Mouse (Mus musculus): ENCODE measurements around the gene Cars. TPM values are rescaled to one million over a fixed set of nuclear protein-coding genes. Genes with fewer than 3 reads are reported as not detected.
"Not testable (repeated sequence)": the region's sequence is repeated elsewhere in the genome, so short reads cannot be mapped to it uniquely, and the experiment has no call there.

The Cars gene
- total RNA-seq (2021), result 10 to 100 TPM; 59.5 to 68.2 TPM
- long read RNA-seq, experiment 1, transcript Cars-202 (22 exons, 2,462 nt), result major isoform, 23 of 66 reads
- long read RNA-seq, experiment 1, transcript Cars-201 (23 exons, 3,222 nt), result minor isoform, 18 of 66 reads
- long read RNA-seq, experiment 1, partial matches to known transcripts, result 4 of 66 reads
- long read RNA-seq, experiment 1, other reads (novel, unspliced or antisense), result 21 of 66 reads
- long read RNA-seq, experiment 2, transcript Cars-202 (22 exons, 2,462 nt), result minor isoform, 11 of 46 reads
- long read RNA-seq, experiment 2, transcript Cars-201 (23 exons, 3,222 nt), result major isoform, 12 of 46 reads
- long read RNA-seq, experiment 2, partial matches to known transcripts, result 5 of 46 reads
- long read RNA-seq, experiment 2, other reads (novel, unspliced or antisense), result 18 of 46 reads

DNA sequence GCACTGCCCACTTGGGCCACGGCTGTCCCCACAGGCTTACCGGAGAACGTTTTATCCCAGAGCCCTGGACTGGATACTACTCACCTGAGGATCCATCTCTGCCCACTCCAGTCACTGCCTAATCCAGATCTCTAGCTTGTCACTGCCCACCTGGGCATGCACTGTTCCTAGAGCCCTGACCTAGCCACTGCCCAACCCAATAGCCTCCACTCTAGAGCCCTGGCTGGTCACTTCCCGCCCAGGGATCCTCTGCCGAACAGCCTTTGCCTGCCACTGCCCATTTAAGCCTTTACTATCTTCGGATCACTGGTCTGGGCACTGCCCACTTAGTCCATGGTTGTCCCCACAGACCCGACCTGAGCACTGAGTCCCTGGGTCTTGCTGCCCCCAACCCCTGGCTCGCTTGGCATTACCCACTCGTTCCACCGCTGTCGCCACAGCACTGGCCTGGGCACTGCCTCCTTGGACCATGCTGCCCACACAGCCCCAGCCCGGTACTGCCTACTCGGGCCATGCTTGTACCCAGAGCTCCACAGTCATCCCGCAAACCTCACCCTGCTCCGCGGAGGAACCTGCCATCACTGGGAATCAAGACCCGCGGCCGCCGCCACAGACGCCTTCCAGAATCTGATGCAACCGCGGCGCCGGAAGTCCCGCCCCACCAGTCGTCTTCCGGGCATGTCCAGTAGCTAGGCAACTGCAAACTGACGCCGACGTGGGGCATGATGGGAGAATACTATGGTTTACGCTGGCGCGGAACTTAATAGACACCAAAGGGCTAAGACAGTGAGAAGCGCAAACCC lies at the start of gene Cars:
Gene Cars, minus strand, starts transcription at position 663 of the 803 bp plus-strand sequence.
- DNase-seq (ENCODE audit: extremely low spot score in 1 of 2, low spot score in 2 of 2), result peak; percentile 88 to 91
- Histone ChIP-seq H3K27ac (peak within 1 kb of the TSS; percentile 77), H3K4me3 (peak within 1 kb of the TSS; percentile 99)
- no peak for TF ChIP-seq CTCF (IDR thresholded peaks at IDR 0.05)
- intact Hi-C loops (cut with DNase I), result loop anchor here (5.0 kb wide), 1 partner anchor 163 kb away; no protein-coding TSS in a partner anchor

DNA sequence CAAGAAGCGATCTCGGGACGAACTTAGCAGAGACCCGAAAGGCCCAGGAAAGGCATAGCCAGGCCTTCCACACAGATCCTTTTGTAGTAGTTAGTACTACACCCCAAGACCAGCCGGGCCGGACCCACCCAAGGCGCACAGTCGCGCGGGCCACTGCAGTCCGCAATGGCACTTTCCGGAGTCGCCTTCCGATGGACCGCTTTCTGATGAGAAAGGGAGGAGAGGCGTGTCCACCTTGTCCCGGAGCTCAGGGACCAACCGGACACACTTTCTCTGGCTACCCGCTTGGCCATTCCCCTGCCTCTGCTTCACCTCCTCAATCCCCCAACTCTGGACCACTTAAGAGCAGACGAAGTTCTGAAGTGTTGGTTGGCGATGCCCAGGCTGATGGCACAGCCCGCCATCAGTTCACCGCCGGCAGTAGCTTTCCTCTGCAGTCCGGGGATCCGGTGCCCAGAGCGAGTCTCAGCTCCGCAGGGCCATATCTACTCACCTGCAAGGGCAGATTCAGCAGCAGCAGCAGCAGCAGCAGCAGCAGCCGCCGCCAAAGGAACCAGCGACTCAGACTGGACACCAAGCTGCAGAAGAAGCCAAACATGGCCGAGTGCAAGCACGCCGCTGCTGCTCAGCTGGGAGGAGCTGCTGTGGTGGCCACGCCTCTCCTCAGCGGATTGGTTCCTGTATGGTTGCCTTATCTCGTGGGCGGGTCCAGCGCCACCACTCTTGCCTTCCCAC lies 49.3 kb upstream of the Cars start, which contains the start of gene Tnfrsf22:
Gene Tnfrsf22, minus strand, starts transcription at position 628 of the 735 bp plus-strand sequence.
- intact Hi-C loops (cut with DNase I), result loop anchor here (1.0 kb wide), 1 partner anchor 34 kb away; no protein-coding TSS in a partner anchor
- Histone ChIP-seq H3K27ac (no peak within 1 kb of the TSS), H3K4me3 (peak within 1 kb of the TSS; percentile 65)
- DNase-seq (ENCODE audit: extremely low spot score in 1 of 2, low spot score in 2 of 2), result peak; percentile 64 to 75
- TF ChIP-seq CTCF (IDR thresholded peaks at IDR 0.05), result no peak

GRCm38 (mm10) chr7:143643949-143644348 lies 44.1 kb upstream of the Cars start:
- intact Hi-C loops (cut with DNase I), result loop anchor here (2.0 kb wide), 1 partner anchor 37 kb away; no protein-coding TSS in a partner anchor
- not testable (repeated sequence) for DNase-seq (ENCODE audit: extremely low spot score in 1 of 2, low spot score in 2 of 2); H3K4me3 ChIP-seq; H3K27ac ChIP-seq

DNA sequence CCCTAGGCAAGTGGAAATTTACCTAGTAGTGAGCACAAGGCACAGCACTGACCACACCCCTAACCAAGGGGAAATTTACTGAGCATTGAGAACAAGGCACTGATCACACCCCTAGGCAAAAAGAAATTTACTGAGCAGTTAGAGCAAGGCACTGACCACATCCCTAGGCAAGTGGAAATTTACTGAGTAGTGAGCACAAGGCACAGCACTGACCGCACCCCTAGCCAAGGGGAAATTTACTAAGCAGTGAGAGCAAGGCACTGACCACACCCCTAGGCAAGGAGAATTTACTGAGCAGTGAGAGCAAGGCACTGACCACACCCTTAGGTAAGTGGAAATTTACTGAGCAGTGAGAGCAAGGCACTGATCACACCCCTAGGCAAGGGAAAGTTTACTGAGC lies 36.8 kb upstream of the Cars start:
- no peak for TF ChIP-seq CTCF (IDR thresholded peaks at IDR 0.05)
- H3K27ac ChIP-seq, result no peak overlapping the region
- intact Hi-C loops (cut with DNase I), result no loop called here
- DNase-seq (ENCODE audit: extremely low spot score in 1 of 2, low spot score in 2 of 2), result no peak
- H3K4me3 ChIP-seq, result no peak overlapping the region

DNA sequence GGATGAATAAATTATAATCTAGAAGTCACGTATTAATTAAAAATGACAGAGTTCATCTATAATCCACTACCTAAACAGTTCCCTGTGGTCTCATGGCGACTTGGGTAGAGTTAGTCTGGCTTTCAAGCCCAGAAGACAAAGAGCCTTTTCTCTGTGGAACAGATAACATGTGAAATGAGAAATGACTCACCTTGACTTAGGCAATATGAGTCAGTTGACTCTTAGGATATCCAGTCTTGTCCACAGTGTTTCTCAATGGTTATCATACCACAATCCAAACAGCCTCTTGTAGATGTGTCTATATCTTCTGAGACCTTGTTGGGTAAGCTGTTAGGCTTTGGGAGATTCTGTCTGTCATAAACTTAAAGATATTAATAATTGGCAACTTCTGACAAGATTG lies 31.6 kb upstream of the Cars start:
- no peak overlapping the region for H3K27ac ChIP-seq
- DNase-seq (ENCODE audit: extremely low spot score in 1 of 2, low spot score in 2 of 2), result no peak
- no peak for TF ChIP-seq CTCF (IDR thresholded peaks at IDR 0.05)
- H3K4me3 ChIP-seq, result no peak overlapping the region
- intact Hi-C loops (cut with DNase I), result no loop called here

DNA sequence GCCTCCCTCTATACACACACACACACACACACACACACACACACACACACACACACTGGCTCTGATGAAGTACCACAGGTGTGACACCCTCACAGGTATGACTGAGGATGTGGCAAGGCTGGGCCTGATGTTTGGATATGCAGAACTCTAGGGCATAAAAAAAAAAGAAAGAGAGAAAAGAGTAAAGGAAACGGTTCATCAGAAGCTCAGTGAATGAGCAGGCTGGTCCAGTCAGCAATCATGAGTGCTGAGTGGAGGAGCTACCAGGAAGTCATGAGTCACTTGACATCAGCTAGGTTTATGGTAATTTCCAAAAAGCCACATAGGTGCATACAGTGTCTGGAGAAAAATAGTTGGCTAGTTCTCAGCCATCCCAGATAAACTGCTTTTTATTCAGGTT lies 29.6 kb upstream of the Cars start:
- no peak for DNase-seq (ENCODE audit: extremely low spot score in 1 of 2, low spot score in 2 of 2)
- intact Hi-C loops (cut with DNase I), result loop anchor here (5.0 kb wide), 1 partner anchor 1037 kb away; no protein-coding TSS in a partner anchor
- Histone ChIP-seq H3K4me3 (no peak overlapping the region), H3K27ac (no peak overlapping the region)
- no peak for TF ChIP-seq CTCF (IDR thresholded peaks at IDR 0.05)

- no peak for DNase-seq (ENCODE audit: extremely low spot score in 1 of 2, low spot score in 2 of 2)
- Histone ChIP-seq H3K27ac (no peak within 1 kb of the TSS), H3K4me3 (no peak within 1 kb of the TSS)
- TF ChIP-seq CTCF (IDR thresholded peaks at IDR 0.05), result no peak
- intact Hi-C loops (cut with DNase I), result loop anchor here (5.0 kb wide), 1 partner anchor 1036 kb away; no protein-coding TSS in a partner anchor
Measured at GRCm38 (mm10) chr7:143628540-143628939, 28.6 kb upstream of the Cars start, which contains the start of gene Tnfrsf26. Gene Tnfrsf26 (minus strand): TSS chr7:143628722.

DNA sequence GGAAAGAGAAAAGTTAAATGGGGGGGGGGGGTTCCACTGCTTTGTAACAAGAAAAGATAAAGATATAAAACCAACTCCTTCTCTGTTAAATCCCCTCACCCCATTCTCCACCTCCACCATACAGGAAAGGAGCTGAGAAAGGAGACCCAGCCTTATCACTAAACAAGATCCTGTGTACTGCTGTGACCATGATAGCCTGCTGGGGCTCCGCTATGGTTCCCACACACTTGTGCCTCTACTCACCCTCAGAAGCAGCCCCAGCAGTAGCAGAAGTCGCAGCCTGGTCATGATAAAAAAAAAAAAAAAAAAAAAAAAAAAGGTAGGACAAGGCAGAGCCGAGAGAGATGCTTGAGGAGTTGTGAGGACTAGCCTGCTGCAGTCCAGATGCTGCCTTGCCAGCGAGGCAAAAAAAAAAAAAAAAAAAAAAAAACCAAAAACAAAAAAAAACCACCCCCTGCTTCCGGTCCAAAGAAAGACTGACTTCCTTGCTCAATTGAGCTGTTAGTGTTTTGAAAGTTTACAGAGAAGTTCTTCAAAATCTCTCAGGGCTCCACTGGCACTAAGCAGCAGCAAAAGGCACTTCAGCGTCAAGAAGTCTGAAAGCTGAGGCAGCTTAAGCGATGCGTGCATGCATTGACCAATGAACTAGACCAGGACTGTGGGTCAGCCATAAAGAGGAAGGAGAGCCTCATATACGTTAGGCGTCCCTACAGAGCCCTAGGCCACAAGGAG lies 27.8 kb upstream of the Cars start:
- no peak overlapping the region for H3K4me3 ChIP-seq
- no peak for TF ChIP-seq CTCF (IDR thresholded peaks at IDR 0.05)
- no peak overlapping the region for H3K27ac ChIP-seq
- intact Hi-C loops (cut with DNase I), result loop anchor here (5.0 kb wide), 1 partner anchor 1035 kb away; no protein-coding TSS in a partner anchor
- no peak for DNase-seq (ENCODE audit: extremely low spot score in 1 of 2, low spot score in 2 of 2)

- intact Hi-C loops (cut with DNase I), result loop anchor here (5.0 kb wide), 1 partner anchor 1034 kb away; no protein-coding TSS in a partner anchor
- no peak overlapping the region for H3K27ac ChIP-seq
- no peak for DNase-seq (ENCODE audit: extremely low spot score in 1 of 2, low spot score in 2 of 2)
- no peak overlapping the region for H3K4me3 ChIP-seq
- TF ChIP-seq CTCF (IDR thresholded peaks at IDR 0.05), result no peak
Measured at GRCm38 (mm10) chr7:143626178-143626577, 26.3 kb upstream of the Cars start.

DNA sequence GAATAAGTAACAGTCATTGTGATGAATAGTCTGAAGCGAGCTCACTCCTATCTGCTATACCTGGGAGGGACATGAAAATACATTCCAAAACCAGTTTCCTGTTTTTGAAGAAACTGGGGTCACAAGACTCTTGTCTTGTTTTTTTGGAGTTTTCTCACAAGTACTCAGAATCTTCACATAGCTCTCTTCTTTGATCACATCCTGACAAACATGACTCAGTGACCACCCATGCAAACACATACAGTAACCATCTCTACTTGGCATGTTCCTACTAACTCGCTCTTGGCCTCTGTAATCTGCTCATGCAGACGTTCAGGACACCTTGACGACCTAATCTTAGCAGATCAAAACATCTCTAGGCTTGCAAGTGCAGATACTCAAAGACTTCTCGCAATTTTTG lies 25.3 kb upstream of the Cars start:
- intact Hi-C loops (cut with DNase I), result loop anchor here (5.0 kb wide), 1 partner anchor 1033 kb away; no protein-coding TSS in a partner anchor
- no peak overlapping the region for H3K27ac ChIP-seq
- TF ChIP-seq CTCF (IDR thresholded peaks at IDR 0.05), result no peak
- no peak for DNase-seq (ENCODE audit: extremely low spot score in 1 of 2, low spot score in 2 of 2)
- no peak overlapping the region for H3K4me3 ChIP-seq

Measured in left cerebral cortex, adult 2 months (tissue).